Mouse (Mus musculus) right cerebral cortex, adult 2 months (tissue): ENCODE data around the gene Prps2.
A peak's percentile ranks its signal among the peaks of the same experiment; 100 is the strongest.
"Not testable (repeated sequence)": the region's sequence is repeated elsewhere in the genome, so short reads cannot be mapped to it uniquely, and the experiment has no call there.

Source experiments
- DNase-seq, 2 experiments: peaks; one replicate each; pipeline ENCODE4 v3.0.0; 2021 to 2022; ENCODE audit warnings: low spot score in 2 of 2

Prps2 gene

DNA sequence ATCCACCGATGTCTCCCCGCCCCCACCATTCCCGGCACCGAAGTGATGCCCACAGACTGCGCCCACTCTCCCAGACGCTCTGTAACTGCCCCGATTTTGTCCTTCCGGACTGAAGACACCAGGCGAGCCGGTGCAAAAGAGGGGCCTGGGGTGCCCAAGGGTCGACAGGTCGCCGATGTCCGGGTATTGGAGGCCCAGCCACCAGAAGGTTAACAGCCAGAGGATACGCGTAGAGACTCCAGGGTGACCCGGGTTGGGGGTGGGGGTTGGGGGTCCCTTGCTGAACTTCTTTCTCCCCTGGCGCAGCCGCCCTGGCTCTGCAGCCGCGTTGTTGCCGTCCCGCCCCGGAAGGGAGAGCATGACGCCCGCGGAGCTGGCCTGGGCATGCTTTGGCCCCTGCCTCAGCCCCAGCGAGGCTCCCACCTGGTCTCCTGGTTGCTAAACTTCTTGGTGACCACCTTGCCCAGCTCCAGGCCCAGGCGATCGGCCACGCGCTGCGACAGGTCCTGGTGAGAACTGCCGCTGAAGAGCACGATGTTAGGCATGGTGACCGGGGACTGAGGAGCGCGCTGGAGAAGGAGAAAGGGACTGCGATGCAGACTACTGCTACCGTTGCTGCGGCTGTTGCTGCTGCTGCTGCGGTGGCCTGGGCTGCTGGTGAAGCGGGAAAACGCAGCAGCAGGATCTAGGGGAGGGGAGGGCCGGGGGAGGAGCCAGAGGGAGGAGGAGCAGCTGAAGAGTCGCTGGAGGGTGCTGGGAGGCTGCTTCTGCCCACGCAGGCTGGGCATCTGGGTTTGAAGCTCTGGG is at the start of gene Prps2:
TSS of gene Prps2 (minus strand) at position 703 of the 807 bp plus-strand sequence.
- peak; percentile 26 to 44 for DNase-seq

- no peak for DNase-seq
These were observed 35.1 kb upstream of the Prps2 start for GRCm38 (mm10) chrX:167417654-167418053.

DNA sequence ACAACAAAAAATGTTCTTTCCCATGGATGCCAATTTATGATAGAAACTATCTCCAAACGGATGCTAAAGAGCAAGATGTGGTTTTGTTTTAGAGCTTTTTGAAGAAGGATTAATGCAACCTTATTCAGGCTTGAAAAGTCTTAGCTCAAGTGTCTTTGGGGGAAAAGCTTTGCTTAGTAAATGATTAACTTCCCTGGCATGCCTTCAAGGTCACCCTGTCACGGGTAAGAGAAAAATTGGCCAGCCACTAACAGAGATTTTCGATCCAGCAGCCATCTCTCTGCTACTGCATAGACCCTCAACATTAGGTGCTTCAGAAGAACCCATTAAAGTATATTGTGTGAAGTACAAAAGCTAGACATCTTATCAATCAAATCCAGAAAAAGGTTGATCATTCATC is 12.4 kb upstream of the Prps2 start:
- no peak for DNase-seq

- DNase-seq, result no peak
These were observed 4.1 kb upstream of the Prps2 start for GRCm38 (mm10) chrX:167386647-167387046.

DNA sequence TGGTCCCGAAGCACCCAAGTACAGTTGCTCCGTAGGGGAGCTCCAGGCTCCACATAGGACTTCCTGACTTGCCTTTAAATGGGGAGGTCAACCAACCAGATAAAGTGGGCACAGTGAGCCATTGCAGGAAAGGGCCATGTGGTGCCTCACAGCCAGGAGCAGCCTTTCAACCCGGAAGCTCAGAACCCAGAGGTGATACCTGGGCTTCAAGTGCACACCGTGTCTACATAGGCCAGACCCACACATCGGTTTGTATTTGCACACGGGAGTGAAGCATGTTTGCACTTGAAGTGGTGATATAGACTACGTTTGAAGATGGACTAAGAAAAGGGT is 271 bp upstream of the Prps2 start:
- DNase-seq, result no peak

GRCm38 (mm10) chrX:167381583-167382046 is 934 bp downstream of the Prps2 start:
- peak; percentile 3 to 14 for DNase-seq

DNA sequence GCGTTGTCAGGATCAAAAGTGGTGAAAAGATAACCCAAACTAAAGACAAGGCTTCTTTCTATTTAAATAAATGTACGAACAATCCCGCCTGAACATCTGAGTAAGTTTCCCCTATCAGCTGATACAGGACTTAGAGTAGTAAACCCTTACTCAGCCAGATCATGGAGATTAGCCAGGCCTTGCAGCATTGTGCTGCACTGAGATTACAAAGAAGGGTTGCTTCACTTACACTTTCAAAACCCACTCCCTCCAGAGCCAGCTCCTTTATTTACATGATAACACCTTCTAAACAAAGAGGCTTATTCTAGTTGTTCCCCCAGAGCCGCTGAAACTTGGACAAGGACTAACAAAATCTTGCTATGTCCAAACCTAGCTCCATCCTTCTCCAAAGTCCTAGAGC is 2.5 kb downstream of the Prps2 start:
- DNase-seq, result no peak

- DNase-seq, result not testable (repeated sequence)
These were observed 21.3 kb downstream of the Prps2 start for GRCm38 (mm10) chrX:167361231-167361630.

GRCm38 (mm10) chrX:167359704-167360103 is 22.8 kb downstream of the Prps2 start:
- no peak for DNase-seq

- peak; percentile 6 for DNase-seq
These were observed 25.1 kb downstream of the Prps2 start for GRCm38 (mm10) chrX:167357415-167357814.

- no peak for DNase-seq
These were observed 26.6 kb downstream of the Prps2 start for GRCm38 (mm10) chrX:167355965-167356364.

DNA sequence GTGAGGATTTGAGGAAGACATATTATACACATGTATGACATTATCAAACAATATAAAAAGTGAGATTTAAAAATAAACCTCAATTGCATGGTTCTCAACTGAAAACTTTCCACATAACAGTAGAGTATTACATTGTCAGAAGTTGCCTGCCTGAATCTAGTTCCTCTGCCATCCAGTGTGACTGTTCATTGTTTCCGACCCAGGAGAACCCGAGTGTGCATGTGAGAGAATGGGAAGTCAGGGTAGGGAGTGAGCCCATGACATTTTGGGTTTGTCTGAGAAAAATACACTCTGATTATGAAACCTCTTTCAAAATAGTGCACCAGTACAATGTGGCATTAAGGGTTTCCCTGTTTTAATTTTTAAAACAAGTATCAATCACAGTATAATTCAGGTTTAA is 28.9 kb downstream of the Prps2 start:
- DNase-seq, result no peak

- no peak for DNase-seq
These were observed 36.1 kb downstream of the Prps2 start for GRCm38 (mm10) chrX:167346440-167346839.

DNA sequence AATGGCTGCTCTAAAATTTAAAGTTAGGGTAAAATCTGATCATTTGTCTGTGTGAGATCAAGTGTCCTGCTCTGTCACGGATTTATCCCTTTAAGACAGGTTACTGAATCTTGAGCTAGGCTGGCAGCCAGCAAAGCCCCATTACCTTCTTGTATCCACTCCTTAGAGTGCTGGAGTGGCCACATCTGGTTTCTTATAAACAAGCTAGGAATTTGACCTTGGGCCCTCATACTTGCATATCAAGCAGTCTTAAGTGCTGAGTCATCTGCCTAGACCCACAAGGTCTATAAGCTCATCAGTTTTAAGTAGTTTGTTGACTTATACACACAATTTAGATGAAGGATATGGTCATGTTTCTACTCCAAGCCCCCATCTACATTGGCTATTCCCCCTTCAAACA is 38.2 kb downstream of the Prps2 start:
- no peak for DNase-seq

DNA sequence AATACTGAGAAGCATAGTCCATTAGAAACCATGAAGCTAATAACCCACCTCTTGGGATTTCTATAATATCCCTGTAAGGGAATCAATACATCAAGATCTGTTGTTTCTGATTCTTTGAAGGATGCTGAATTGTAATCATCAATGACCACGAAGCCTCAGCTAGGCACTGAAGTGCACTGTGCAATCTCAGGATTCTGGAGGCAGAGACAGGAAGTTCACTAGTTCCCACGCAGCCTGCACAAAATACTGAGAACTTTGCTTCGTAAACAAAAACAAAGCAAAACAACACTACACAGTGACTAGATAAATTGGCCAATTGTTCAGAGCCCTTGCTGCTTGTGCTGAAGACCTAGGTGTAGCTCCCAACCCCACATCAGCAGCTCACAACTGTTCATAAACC is 40.7 kb downstream of the Prps2 start:
- DNase-seq, result no peak

GRCm38 (mm10) chrX:167340190-167340589 is 42.4 kb downstream of the Prps2 start:
- no peak for DNase-seq

DNA sequence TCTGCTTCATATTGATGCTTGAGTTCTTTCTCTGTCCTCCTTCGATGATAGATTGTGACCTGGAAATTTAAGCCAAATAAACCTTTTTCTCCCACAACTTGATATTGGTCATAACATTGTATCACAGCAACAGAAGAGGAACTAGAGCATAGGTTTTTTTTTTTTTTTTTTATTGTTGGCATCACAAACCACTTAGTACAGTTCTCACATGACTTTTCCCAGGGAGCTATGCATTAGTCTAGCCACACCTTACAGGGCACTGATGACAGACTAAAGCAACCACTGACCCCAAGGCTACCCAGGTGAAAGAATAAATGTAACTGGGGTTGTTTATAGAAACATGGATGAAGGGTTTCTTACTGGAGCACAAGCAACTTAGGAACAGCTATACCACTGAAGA is 44.6 kb downstream of the Prps2 start:
- DNase-seq, result no peak

DNA sequence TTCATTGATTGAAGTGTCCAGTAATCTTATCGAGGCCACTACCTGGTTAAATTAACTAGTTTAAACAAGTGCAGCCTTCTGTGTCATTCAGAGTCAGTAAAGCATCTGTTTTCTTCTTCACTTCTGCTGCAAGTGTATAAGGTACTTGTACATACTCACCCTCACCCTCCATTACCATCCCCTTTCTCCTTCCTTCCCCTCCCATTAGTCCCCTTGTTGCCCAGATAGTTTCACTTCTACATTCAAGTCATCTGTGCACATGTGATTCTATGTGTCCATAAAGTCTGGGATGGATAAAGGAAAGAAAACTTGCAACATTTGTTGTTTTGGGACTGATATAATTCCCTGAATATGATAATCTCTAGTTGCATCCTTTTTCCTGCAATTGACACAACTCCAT is 48.0 kb downstream of the Prps2 start:
- no peak for DNase-seq

GRCm38 (mm10) chrX:167332607-167333006 is 49.9 kb downstream of the Prps2 start:
- no peak for DNase-seq

DNA sequence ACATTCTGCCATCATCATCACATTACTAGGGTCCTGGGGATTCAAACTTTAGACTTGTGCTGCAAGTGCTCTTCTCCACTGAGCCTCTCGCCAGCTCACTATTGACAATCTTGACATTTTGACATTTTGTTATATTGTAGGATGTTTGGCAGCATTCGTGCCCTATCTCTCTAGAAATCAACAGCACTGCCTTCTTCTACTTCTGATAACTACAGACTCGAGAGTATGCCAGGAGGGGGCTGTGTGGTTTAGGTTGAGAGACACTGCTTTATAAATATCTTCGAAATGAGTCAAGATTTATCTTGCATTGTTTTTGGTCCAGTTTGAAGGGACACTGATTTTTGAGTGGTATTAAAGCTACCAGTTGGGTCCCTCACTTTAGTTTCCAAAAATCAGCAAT is 51.6 kb downstream of the Prps2 start:
- no peak for DNase-seq

DNA sequence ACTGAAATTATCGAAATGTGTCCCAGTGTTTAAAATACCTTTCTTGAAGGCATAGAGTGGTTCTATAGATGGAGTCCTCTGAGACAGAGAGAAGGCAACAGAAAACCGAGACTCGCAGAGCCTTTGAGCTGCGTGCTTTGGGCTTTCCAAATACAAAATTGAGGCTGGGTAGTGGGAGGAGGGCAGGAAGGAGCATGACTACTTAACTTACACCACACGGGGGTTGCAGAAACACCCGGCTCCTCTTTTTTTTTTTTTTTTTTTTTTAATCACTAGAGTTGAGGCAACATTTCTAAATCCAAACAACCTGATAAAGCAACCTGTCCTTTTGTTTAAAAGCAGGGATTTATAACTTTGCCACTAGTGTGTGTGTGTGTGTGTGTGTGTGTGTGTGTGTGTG is 52.1 kb downstream of the Prps2 start, which contains the start of gene Tlr7:
TSS of gene Tlr7 (minus strand) at position 160 of the 400 bp plus-strand sequence.
- DNase-seq, result no peak

GRCm38 (mm10) chrX:167329620-167330019 is 52.9 kb downstream of the Prps2 start:
- DNase-seq, result no peak

- peak in 1 of 2 experiments; percentile 13 for DNase-seq
These were observed 53.5 kb downstream of the Prps2 start for GRCm38 (mm10) chrX:167329098-167329497.

DNA sequence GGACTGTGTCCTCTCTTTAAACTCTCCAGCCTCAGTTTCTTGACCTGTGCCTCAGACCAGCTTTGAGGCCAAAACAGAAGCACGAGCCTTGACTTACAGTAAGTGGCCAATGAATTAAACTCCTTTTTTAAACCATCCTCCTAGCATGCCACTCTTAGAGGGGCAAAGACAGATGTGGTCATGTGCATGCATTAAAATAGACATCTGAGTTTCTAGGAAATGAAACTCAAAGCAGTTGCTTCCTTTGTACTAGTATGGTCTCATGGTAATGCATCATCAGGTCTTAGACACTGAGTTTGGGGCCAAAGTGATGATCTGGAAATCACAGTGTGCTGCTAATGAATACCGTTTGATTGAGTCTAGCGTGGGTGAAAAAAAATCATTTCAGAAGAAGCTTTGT is 54.0 kb downstream of the Prps2 start:
- no peak for DNase-seq
